Mouse (Mus musculus) forebrain, postnatal 0 days (tissue): ENCODE results near the gene Zkscan7. TPM values are rescaled to one million over a fixed set of nuclear protein-coding genes. Genes with fewer than 3 reads are reported as not detected.
"Not testable (repeated sequence)": the region's sequence is repeated elsewhere in the genome, so short reads cannot be mapped to it uniquely, and the experiment has no call there.

ENCODE experiments used
- ATAC-seq: fragments of 200-750 bp; cut with Nextera tagmentation; 2 replicates; pipeline ENCODE4 v1.8.0; 2017; ENCODE audit warnings: mild to moderate bottlenecking, moderate library complexity
- DNase-seq: peaks from one replicate; pipeline ENCODE4 v3.0.0-alpha.2; 2015
- H3K27ac ChIP-seq: fragments of 300-500 bp; sonication (generic); 2 replicates; pipeline ENCODE4 v1.5.1; 2014; ENCODE audit warnings: low read depth, mild to moderate bottlenecking, antibody characterized with exemption, low read length, moderate library complexity, mixed read lengths
- H3K27me3 ChIP-seq: fragments of 300-500 bp; sonication (generic); 2 replicates; pipeline ENCODE4 v1.6.1; 2014; ENCODE audit warnings: mild to moderate bottlenecking, low read length, mixed read lengths; ENCODE audit not compliant: insufficient read depth
- H3K36me3 ChIP-seq: fragments of 300-500 bp; sonication (generic); 2 replicates; pipeline ENCODE4 v1.6.1; 2014; ENCODE audit warnings: mild to moderate bottlenecking, moderate library complexity; ENCODE audit not compliant: insufficient read depth
- H3K4me1 ChIP-seq: fragments of 300-500 bp; sonication (generic); 2 replicates; pipeline ENCODE4 v1.6.1; 2014; ENCODE audit warnings: antibody characterized with exemption; ENCODE audit not compliant: insufficient read depth
- H3K4me2 ChIP-seq: fragments of 300-500 bp; sonication (generic); 2 replicates; pipeline ENCODE4 v1.6.1; 2014; ENCODE audit warnings: low read depth, mild to moderate bottlenecking, moderate library complexity
- H3K4me3 ChIP-seq: fragments of 300-500 bp; sonication (generic); 2 replicates; pipeline ENCODE4 v1.5.1; 2014; ENCODE audit warnings: low read depth, low read length, mixed read lengths
- H3K9ac ChIP-seq: fragments of 300-500 bp; sonication (generic); 2 replicates; pipeline ENCODE4 v1.6.1; 2014; ENCODE audit warnings: mild to moderate bottlenecking
- H3K9me3 ChIP-seq: fragments of 300-500 bp; sonication (generic); 2 replicates; pipeline ENCODE4 v1.6.1; 2016; ENCODE audit warnings: low read length
- CTCF ChIP-seq: sonication (generic); IDR thresholded peaks from 2 replicates; pipeline ENCODE4 v1.5.1; 2016; ENCODE audit warnings: antibody characterized with exemption, control low read depth, low read depth
- WGBS: fragments of 180-500 bp; shearing (Covaris S2); extraction: QIAGEN DNeasy Blood & Tissue Kit; methylation state at CpG from one replicate; pipeline ENCODE4 v1.1.7; 2014; 5-methylcytosine and 5-hydroxymethylcytosine counted together
- polyA plus RNA-seq: library from polyadenylated mRNA; unstranded; fragments of >200 nt; fragmentation: Nextera tagmentation; extraction: Ambion mirVana; gene quantifications from 2 replicates; pipeline ENCODE4 v1.2.1, GENCODE M21; 2015
- total RNA-seq: library from RNA; depleted of rRNA; stranded (reverse); fragments of >200 nt; gene quantifications from 2 replicates; pipeline ENCODE4 v1.2.3, GENCODE M21; 2014

The Zkscan7 gene
- total and polyA plus RNA-seq, 2 experiments from 2014 or later: 1.6 to 12.6 TPM

DNA sequence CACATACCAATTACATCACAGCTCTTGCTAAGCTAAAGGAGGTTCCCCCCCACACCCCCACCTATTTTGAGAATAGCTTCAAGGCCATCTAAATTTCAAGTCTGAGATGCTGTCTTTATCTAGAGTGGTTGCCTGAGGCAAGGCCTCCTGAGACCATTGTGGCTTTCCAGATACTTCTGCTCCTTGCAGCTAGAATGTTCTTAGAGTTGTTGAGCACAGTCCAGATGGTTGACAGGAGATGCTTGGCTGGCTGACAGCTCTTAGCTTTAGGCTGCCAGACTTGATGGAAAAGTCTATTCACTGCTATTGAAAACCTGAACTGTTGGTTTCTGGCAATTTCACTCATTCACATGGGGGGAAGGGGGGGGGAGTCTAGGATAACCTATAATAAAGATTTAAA is 39.3 kb upstream of the Zkscan7 start:
- DNase-seq (peak; percentile 73), ATAC-seq (peak; percentile 58)
- no peak for TF ChIP-seq CTCF
- H3K36me3 ChIP-seq: peaks cover 19% of the 10 kb centered on the region
- H3K27me3 ChIP-seq: no peaks in the 10 kb centered on the region
- H3K4me3 ChIP-seq: no peak overlapping the region
- H3K27ac ChIP-seq: no peak overlapping the region
- no peaks in the 10 kb centered on the region for H3K4me1 ChIP-seq
- no peak overlapping the region for H3K9ac ChIP-seq
- no peak overlapping the region for H3K4me2 ChIP-seq
- no peaks in the 10 kb centered on the region for H3K9me3 ChIP-seq

DNA sequence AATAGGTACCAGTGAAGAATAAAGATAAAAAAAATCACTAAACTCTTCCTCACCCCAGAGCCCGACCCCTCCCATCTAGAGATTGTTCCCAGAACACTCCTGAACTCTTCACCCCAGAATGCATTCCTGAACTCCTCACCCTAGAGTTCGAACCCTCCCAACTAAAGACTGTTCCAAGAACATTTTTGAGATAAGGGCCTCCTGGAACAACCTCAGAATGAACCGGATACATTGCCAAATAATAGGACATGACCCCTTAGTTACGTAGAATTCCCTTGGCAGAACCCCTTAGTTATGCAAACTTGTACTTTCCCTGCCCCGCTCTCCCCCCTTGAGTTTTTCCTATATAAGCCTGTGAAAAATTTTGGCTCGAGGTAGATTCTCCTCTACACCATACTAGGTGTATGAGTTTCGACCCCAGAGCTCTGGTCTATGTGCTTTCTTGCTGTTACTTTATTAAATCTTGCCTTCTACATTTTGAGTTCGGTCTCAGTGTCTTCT is 37.6 kb upstream of the Zkscan7 start:
- not testable (repeated sequence) for H3K27me3 ChIP-seq, DNase-seq, H3K4me3 ChIP-seq, H3K27ac ChIP-seq, H3K4me2 ChIP-seq, ATAC-seq, H3K9ac ChIP-seq, H3K9me3 ChIP-seq, H3K4me1 ChIP-seq
- peaks cover 35% of the 10 kb centered on the region for H3K36me3 ChIP-seq
- 92% methylated on average over 7 of the region's 8 CpGs for WGBS

DNA sequence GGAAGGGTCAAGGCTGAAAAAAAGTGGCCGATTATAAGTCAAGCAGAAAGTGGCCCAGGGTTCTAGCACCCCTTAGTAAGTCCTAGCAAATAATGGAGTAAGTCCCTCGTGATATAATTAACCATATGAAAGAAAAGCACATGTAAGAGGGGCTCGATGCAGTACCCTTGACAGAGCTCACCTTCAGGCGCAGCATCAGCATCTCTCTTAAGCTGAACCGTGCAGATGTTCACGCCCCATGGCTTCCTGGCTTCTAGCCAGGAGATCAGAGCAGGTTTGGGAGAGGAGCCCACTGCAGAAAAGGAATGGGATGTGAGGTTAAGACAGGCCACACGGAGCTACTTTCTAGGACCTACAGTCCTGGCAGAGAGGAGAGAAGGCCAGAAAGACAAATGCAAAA is 31.0 kb upstream of the Zkscan7 start:
- no peak for TF ChIP-seq CTCF
- Histone ChIP-seq H3K4me2 (no peak overlapping the region), H3K27me3 (no peaks in the 10 kb centered on the region), H3K36me3 (peaks cover 84% of the 10 kb centered on the region), H3K4me3 (no peak overlapping the region), H3K9ac (no peak overlapping the region), H3K27ac (no peak overlapping the region), H3K4me1 (no peaks in the 10 kb centered on the region), H3K9me3 (no peaks in the 10 kb centered on the region)
- ATAC-seq: no peak
- 86% methylated on average over 7 of the region's 7 CpGs for WGBS
- DNase-seq: no peak

DNA sequence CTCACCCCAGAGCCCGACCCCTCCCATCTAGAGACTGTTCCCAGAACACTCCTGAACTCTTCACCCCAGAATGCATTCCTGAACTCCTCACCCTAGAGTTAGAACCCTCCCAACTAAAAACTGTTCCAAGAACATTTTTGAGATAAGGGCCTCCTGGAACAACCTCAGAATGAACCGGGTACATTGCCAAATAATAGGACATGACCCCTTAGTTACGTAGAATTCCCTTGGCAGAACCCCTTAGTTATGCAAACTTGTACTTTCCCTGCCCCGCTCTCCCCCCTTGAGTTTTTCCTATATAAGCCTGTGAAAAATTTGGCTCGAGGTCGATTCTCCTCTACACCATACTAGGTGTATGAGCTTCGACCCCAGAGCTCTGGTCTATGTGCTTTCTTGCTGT is 30.3 kb upstream of the Zkscan7 start:
- not testable (repeated sequence) for H3K9me3 ChIP-seq, DNase-seq, H3K27me3 ChIP-seq, H3K4me3 ChIP-seq, H3K4me2 ChIP-seq, ATAC-seq, H3K27ac ChIP-seq, H3K9ac ChIP-seq, H3K4me1 ChIP-seq
- 93% methylated on average over 2 of the region's 7 CpGs for WGBS
- peaks cover 86% of the 10 kb centered on the region for H3K36me3 ChIP-seq

DNA sequence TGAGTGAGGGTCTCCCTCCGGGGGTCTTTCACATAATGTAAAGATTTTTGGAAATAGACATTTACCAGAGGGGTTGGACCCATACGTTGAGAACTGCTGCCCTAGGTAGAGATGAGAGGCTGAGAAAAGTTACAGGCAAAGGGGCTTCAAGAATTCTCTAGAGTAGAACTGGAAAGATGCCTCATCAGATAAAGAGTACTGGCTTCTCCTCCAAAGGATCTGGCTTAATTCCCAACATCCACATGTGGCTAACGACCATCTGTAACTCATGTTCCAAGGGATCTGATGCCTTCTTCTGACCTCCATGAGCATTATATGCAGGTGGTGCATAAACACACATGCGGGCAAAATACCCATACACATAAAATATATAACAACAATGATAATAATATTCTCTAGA is 29.9 kb upstream of the Zkscan7 start:
- Histone ChIP-seq H3K27ac (no peak overlapping the region), H3K9ac (no peak overlapping the region), H3K4me3 (no peak overlapping the region), H3K36me3 (peaks cover 86% of the 10 kb centered on the region), H3K9me3 (no peaks in the 10 kb centered on the region), H3K27me3 (no peaks in the 10 kb centered on the region), H3K4me2 (no peak overlapping the region), H3K4me1 (no peaks in the 10 kb centered on the region)
- ATAC-seq (no peak), DNase-seq (no peak)
- WGBS: 95% methylated on average over 4 of the region's 4 CpGs
- TF ChIP-seq CTCF: no peak

DNA sequence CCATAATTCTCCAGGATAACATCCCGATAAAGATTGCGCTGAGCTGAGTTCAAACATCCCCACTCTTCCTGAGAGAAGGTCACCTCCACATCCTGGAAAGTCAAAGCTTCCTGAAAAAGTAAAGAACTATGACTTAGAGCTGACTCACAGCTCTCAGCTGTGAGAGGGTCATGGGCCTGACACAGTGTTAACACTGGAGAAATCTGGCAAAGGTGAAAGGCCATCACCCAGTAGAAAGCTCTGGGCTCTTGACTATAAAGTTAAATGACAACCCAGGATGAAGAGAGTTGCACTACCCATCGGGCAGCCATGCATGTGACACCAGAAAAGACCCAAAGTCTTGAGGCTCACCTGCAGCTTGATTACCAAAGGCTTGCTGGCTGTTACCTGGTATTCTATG is 28.8 kb upstream of the Zkscan7 start:
- WGBS: over 99% methylated on average over 3 of the region's 3 CpGs
- H3K9me3 ChIP-seq: no peaks in the 10 kb centered on the region
- no peak for ATAC-seq

DNA sequence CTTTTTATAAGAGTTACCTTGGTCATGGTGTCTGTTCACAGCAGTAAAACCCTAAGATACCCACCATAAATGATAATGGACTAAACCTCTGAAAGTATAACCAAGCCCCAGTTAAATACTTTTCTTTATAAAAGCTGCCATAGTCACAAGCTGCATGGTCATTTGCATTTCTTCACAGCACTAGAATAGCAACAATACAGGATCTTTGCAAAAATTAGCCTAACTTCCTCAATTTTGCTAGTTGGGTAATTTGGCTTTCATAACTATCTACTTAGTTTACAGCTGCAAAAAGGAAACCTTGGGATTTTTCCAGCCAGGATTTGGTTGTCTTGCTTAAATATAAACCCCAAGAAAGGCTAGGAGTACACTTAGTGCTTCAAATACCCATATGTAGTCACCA is 24.7 kb upstream of the Zkscan7 start:
- no peak for TF ChIP-seq CTCF
- DNase-seq: no peak
- no peak for ATAC-seq
- H3K27ac ChIP-seq: no peak overlapping the region
- no peak overlapping the region for H3K4me2 ChIP-seq
- no peak overlapping the region for H3K4me3 ChIP-seq
- H3K4me1 ChIP-seq: peaks cover 12% of the 10 kb centered on the region
- H3K27me3 ChIP-seq: no peaks in the 10 kb centered on the region
- H3K9ac ChIP-seq: no peak overlapping the region
- H3K36me3 ChIP-seq: peaks cover 61% of the 10 kb centered on the region
- no peaks in the 10 kb centered on the region for H3K9me3 ChIP-seq

More for the DNA sequence above, 28.8 kb upstream of the Zkscan7 start:
- H3K27me3 ChIP-seq: no peaks in the 10 kb centered on the region
- no peak for TF ChIP-seq CTCF
- DNase-seq: no peak
- peaks cover 88% of the 10 kb centered on the region for H3K36me3 ChIP-seq
- no peak overlapping the region for H3K27ac ChIP-seq
- H3K4me2 ChIP-seq: no peak overlapping the region
- H3K9ac ChIP-seq: no peak overlapping the region
- no peaks in the 10 kb centered on the region for H3K4me1 ChIP-seq
- no peak overlapping the region for H3K4me3 ChIP-seq

DNA sequence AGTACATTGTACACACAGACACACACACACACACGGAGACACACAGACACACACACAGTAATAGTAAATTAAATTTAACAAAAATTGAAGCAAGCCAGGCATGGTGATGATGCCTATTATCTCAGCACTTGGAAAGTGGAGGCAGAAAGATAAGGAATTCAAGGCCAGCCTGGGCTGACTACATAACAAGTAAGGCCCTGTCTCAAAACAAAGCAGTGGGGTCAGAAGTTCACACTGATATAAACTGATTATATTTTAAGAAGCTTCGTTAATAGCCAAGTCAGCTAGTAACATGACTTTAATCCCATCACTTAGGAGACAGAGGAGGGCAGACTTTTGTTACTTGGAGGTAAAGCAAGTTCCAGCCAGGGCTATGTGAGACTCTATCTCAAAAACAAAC is 21.8 kb upstream of the Zkscan7 start:
- 93% methylated on average over 2 of the region's 2 CpGs for WGBS
- Histone ChIP-seq H3K4me3 (no peak overlapping the region), H3K4me2 (no peak overlapping the region), H3K4me1 (peaks cover 12% of the 10 kb centered on the region), H3K36me3 (peaks cover 37% of the 10 kb centered on the region), H3K9ac (no peak overlapping the region), H3K27ac (no peak overlapping the region), H3K27me3 (no peaks in the 10 kb centered on the region), H3K9me3 (0 out of 2 replicates have a peak, but pooled peaks cover 6% of the 10 kb centered on the region)
- ATAC-seq: no peak
- no peak for TF ChIP-seq CTCF
- DNase-seq: no peak
